Mouse (Mus musculus) heart, adult 11 months (tissue): ENCODE results near the gene Slc47a1.

Experiments used
- DNase-seq: peaks from one replicate; pipeline ENCODE4 v3.0.0; 2022

The Slc47a1 gene

DNA sequence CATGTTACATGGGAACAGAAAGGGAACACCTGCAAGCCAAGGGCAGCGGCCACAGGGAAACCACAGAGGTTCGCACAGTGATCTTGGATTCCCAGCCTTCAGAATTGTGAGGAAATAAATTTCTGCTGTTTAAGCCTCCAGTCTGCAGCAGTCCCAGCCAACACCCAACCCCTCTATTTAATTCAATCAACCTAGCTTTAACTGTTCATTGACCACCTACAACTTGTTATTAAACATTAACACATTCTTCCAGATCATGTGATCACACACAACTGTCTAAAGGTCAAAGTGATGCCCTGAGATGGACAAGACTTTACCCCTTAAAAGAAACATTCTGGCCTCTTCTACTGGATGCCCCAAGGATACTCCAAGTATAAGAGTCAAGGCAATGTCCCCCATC lies 9.5 kb downstream of the Slc47a1 start:
- DNase-seq = no peak

DNA sequence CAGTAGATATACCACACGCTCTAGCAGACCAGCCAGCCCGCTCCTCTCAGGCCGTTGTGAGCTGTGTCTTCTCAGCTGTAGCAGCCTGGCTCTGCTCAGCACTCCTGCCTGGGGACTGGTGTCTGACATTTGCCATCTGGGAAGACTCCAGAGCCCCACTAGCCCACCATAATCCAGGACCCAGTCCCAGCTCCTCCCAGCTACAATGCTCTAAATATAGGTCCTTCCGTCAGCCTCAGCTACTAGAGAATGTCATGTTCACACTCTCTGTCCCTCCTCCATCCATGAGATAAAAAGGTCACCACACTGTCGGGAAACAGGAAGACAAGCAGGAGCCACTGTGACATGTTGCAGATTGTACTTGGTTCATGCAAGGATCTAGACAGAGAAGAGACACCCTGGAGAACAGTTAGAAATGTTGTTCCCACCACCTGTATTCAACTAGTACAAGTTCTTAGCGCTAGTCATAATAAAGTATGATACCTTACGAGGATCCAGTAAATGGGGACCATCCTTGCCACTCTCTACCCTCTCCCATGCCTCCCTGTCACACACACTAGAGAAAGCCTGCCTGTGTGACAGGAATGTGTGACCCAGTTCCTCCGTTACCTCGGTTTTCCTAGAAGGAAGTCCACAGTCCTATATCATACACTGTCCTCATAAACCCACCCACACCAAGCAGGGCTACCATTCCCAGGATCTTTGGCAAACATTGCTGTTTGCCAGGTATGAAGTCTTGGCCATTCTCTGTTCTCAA lies 11.4 kb downstream of the Slc47a1 start:
- DNase-seq = peak; percentile 92

- no peak for DNase-seq
Observed at GRCm38 (mm10) chr11:61365938-61366337, 12.2 kb downstream of the Slc47a1 start.

DNA sequence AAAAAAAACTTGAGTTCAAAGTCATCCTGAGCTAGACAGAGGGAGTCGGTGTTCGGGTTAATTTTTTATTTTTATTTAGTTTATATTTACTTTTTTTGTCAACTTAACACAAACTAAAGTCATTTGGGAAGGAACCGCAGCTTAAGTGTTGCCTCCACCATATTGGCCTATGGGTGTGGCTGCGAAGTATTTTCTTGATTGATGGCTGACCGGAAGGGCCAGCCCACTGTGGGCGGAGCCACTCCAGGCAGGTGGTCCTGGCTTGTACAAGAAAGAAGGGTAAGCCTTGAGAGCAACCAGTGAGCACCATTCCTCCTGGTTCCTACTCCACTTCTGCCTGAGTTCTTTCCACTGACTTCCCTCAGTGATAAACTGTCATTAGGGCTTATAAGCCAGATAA lies 14.0 kb downstream of the Slc47a1 start:
- DNase-seq = no peak

DNA sequence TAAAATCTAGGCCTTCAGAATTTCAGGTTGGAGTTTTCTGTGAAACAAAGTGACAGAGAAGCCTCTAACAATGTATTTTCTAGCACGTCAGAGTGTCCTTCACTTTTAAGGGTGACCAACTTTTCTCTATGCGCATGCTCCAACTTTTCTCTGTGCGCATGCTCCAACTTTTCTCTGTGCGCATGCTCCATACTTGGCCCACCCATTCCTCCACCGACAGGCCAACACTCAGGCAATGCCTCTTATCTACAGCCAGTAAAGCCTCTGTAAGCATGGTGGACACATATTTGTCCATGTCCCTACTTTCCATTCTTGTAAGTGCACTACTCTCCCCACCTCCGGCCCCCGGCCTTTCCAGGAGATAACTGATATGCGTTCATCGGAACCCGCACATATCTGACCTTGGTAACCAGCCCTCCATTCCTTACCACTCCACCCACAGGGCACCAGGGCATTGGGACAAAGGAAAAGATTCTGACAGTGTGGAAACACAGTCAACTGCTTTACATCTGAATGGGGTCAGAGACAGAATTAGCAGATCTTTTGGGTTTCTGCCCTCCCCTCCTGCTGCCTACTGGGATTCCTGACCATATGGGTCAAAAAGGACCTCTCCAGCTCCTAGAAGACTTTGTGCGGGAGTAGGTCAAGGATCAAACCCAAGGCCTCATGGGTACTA lies 16.5 kb downstream of the Slc47a1 start:
- DNase-seq = no peak

DNA sequence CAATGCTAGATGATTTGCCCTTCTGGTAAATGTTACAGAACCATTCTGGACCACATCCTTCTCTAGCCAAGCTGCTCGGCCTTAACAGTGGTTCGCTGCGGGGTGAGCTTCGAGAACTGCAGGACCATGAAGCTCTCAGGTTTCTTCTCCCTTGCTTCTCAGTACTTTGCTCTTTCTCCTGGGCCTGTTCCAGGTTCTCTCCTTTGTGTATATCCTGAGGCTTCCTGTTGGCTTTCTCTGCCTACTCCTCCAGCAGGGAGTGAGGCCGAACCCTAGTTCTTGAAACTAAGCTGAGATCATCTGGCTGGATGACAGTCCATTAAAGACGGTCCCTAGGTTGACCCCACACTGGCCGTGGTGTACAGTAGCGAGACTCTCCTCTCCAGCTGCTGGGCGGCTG lies 21.5 kb downstream of the Slc47a1 start:
- DNase-seq = no peak

DNA sequence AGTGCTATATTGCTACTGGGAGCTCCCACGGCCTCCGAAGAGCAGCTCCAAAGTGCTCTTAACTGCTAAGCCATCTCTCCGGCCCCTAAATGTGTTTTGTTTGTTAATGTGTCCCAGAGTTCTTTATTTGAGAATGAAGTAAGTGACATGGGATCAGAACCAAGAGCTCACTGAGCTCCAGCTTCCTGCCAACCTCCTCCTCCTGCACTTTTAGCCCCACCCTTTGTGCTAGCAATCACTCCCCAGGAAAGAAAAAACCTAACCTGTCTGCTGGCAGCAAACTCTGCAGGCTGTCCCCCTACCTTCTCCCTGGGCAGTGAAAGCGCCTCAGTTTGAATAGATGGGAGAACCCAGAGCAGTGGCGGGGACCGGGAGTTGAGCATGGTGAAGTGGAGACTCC lies 22.0 kb downstream of the Slc47a1 start:
- DNase-seq = no peak

- DNase-seq = no peak
Observed at GRCm38 (mm10) chr11:61355351-61355750, 22.8 kb downstream of the Slc47a1 start.

DNA sequence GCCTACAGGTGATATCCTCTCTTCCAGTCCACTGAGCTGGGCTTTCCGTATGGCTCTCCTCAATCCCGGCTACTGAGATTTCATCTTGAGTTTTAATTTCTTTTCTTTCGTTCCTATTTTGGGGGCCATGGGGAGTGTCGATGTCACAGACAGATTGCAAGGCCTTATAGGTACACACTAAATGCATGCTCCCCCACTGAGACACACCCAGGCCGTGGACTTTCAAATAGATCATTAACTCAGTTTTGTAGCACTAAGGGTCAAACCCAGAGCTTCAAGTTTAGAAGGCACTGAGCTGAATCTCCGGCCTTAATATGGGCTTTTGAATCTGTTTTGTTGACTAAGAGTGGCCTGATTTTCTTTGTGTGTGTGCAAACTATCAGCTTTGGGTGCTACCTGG lies 23.8 kb downstream of the Slc47a1 start:
- DNase-seq = no peak

DNA sequence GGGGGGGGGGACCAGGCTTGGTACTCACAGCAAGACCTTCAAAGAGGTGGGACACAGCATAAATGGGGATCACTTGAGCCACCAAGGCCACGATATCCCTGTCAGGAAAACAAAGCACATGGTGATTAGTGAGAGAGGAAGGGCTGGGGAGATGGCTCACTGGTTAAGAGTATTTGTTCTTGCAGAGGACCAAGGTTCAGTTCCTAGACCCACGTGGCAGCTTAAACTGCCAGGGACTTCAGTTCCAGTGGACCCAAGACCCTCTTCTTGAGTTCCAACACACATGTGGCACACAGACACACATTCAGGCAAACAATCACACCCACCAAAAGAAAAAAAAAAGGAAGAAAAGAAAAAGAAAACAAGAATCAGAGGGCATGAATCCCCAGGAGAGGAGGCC lies 25.1 kb downstream of the Slc47a1 start:
- peak; percentile 44 for DNase-seq

DNA sequence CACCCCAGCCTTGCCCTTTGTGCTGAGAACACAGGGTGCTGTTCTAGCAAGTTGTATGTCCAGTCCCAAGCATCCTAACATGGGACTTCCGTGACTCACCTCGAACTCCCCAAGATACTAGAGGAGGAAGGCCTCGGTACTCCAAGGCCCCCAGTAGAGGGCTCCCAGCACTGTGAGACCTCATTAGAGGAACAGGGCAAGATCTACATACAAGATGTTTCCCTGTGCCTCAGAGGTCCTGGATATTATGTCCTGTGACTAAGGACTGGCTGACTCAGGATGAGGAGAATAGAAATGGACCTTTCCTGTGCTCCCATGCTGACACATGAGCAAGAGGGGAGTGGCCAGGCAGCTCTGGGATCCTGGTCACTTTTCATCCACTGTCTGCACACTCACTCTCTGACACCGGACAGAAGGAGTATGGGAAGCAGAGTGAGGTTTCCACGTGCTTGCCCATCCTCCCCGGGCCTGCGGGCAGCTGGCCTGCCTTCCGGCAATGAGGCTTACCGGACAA lies 25.9 kb downstream of the Slc47a1 start:
- DNase-seq = peak; percentile 82

DNA sequence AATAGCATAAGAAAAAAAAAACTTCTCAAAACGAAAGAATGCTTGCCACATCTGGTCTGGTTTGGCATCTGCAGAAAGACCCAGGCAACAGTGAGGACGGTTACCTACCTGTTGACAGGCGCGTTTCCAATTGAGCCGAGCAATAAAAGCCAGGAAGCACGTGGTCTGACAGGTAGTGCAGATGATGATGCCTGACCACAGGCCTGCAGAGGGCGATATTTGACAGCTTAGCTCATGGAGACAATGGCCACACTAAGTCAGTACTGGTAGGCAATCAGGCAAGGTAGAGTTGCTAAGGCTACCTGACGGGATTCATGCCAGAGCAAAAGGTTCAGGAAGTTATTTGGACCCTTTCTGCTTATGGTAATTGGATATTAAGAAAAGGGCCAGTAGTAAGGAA lies 28.8 kb downstream of the Slc47a1 start:
- peak; percentile 95 for DNase-seq

DNA sequence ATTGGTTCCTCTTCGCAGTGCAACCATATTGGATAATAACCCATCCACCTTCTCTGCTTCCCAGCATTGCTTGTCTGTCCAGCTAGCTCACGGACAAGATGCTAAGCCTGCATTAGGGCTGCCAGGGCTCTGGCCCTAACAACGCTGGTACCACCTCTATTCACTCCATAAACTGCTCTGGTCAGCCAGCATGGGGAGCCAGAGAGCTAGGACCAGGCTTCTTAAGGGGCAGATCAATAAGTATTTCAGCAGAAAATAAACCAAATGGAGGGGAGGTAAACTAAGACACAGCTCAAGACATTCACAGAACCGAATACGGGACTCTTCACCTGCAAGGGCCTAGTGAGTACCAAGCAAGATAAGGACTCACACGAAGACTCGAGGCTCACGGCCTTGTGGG lies 32.0 kb downstream of the Slc47a1 start:
- DNase-seq = peak; percentile 62

GRCm38 (mm10) chr11:61342505-61343420 lies 35.4 kb downstream of the Slc47a1 start, which contains the start of gene Slc47a2:
Gene Slc47a2 (minus strand): TSS chr11:61342860.
- peak; percentile 88 for DNase-seq

DNA sequence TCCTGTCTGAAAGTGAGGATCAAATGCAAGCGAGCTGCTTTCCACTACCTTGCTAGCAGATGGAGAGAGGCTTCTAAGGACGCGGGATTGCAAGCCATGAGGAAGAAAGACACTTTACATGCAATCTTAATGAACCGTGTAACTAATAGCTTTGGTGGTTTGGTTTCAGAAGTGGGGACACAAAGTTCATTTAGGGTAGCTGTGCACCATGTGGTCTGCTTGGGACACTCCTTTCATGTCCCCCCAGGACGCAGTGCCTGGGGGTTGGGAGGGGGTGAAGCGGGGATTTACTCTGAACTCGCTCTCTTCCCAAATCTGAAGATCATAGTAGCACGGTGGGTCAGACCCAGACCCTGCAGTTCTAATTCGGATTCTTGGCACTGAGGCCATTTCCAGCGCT lies 36.2 kb downstream of the Slc47a1 start:
- peak; percentile 70 for DNase-seq

GRCm38 (mm10) chr11:61341233-61341632 lies 36.9 kb downstream of the Slc47a1 start:
- DNase-seq = no peak

GRCm38 (mm10) chr11:61340374-61340773 lies 37.8 kb downstream of the Slc47a1 start:
- no peak for DNase-seq

DNA sequence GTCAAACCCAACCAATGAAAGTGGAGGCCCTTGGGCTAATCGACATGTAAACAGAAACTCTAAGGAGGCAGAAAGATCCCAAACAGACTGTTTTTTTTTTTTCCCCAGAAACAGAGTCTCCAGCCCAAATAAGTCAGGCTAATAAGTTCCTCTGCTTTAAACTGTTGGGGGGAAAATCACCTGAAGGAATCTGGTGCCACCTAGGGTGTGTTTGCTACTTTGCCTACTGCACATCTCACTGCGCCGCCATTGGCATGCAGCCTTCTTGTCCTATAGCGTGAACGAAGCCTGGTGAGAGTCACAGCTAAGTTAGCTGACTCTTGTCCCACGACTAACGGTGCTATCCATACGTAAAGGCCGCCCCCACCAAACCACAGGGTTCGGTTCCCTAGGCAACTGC lies 40.6 kb downstream of the Slc47a1 start:
- DNase-seq = no peak

- DNase-seq = no peak
Observed at GRCm38 (mm10) chr11:61320904-61321687, 57.0 kb downstream of the Slc47a1 start.

DNA sequence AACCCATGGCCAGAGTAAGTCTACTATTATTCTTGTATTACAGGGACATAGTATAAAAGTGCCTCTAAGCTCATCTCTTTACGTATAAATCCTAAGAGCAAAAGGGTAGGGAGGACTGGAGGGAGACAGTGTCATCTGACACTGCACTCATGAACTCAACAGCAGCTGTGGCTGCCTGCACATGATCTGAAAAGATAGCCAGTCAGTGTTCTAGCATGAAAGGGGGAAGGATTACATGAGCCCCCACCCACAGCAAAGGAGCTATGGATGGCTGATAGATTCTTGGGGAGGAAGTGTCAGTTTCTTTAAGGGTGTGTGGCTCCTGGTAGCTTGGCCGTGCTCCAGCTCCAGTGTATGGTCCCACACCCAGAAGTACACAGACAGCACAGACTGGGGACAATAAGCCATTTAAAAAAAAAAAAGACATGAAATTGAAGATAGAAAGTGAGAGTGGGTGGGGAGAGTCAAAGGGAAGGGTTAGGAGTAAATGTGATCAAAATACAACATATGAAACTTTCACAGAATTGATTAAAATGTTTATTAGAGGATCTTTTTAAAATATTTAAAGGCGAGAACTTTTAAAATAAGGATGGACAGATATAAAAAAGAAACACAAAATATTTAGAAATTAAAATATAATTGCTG lies 58.1 kb downstream of the Slc47a1 start:
- DNase-seq = no peak

GRCm38 (mm10) chr11:61319233-61319922 lies 58.8 kb downstream of the Slc47a1 start:
- DNase-seq = peak; percentile 95
